Mouse (Mus musculus) liver, adult 2 months (tissue): ENCODE data around the gene Prnp.

Experiments used
- CTCF ChIP-seq: fragments of 200-500 bp; IDR thresholded peaks from 2 replicates; pipeline ENCODE4 v1.5.1; 2011; ENCODE audit warnings: low read depth, low read length, control low read depth
- POLR2A ChIP-seq: fragments of 200-500 bp; IDR thresholded peaks from 2 replicates; pipeline ENCODE4 v1.6.1; 2011; ENCODE audit warnings: low read length, control low read depth; ENCODE audit not compliant: insufficient read depth; ENCODE audit errors: extremely low read depth

DNA sequence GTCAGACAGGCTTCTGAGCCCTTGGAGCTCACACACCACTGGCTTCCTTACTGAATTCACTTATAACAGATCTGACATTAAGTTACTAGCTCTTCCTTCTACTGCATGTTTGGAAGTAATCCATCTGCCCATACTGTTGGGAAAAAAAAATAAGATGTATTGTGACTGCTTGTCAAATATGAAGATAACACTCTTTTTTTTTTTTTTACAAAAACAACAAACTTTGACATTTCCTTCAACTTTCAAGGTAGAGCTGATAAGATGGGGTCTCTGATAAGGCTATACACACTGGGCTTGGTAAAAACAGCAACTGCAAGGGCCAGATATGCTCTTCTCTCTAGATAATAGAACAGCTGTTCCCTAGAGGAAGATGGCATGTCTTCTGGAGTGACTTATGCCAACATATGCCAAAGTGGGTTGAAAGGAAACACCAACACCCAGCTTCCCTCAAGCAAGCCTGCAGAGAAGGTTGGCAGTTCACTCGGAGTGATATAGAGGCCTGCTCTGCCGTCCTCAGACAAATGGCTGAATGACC lies 45.4 kb upstream of the Prnp start:
- TF ChIP-seq POLR2A (no peak), CTCF (no peak)
